Mouse (Mus musculus): ENCODE measurements around the gene Myef2. TPM values are rescaled to one million over a fixed set of nuclear protein-coding genes. Genes with fewer than 3 reads are reported as not detected.

The Myef2 gene
- polyA plus RNA-seq, 1 experiment from 2014 or later = 177 TPM

DNA sequence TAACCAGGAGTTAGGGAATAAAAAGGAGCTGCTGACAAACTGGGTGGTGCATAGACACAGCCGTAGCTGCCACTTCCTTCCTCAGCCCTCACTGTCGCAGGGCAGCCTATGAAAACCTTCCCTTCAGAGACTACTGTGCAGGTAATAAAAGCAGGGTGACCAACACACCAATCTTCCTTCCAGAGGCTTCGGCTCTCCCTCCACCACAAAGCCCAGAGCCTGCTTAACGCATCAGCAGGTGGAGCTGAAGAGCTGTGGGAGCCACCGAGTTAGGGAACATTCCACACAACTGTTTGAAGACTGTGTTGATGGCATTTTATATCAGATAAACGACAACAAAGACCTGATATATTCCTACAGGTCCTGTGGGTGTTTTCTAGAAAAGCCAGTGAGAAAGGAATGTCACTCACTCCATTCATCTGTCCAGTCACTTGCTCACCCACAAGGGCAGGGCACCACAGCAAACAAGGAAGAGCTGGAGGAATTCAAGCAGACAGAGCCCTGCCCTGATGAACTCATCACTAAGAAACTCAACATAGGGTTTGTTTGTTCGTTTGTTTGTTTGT, 66.1 kb downstream of the Myef2 start:
- H3K4me3 ChIP-seq = no peak overlapping the region

DNA sequence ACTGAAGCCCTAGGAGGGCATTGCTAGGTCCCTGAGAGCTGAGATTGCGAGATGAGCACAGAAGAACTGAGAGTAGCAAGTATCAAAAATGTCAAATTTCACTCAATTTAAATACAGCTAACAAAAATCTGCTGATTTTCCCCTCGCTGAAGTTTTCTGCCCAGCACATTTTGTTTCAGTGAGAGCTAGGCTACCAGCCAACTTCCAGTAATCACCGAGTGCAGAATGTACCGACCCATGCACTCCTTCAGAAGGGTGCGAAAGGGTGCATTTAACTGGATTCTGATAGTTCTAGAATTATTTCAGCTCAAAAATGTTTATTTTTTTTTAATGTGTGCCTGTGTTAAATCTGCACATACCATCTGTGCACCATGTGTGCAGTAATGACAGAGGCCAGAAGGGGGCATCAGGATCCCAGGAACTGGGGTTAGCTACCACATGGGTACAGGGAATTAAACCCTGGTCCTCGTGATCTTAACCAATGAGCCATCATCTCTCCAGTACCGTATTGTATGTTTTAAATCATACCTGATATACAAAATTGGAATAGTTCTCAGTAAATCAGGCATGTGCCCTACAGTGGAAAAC, 68.1 kb downstream of the Myef2 start:
- WGBS = 91% methylated on average over 7 of the region's 7 CpGs
- no peak for DNase-seq (ENCODE audit: low spot score)
- H3K27ac ChIP-seq (replicated peaks) = no peak overlapping the region
- no peaks in the 10 kb centered on the region for H3K4me1 ChIP-seq
- H3K9me3 ChIP-seq (replicated peaks) = no peaks in the 10 kb centered on the region
- no peaks in the 10 kb centered on the region for H3K36me3 ChIP-seq
- H3K27me3 ChIP-seq (ENCODE audit: low read depth, poor library complexity, severe bottlenecking) = no peaks in the 10 kb centered on the region
- H3K4me3 ChIP-seq = no peak overlapping the region

More for the DNA sequence above, 66.1 kb downstream of the Myef2 start:
- Histone ChIP-seq H3K4me1 (no peaks in the 10 kb centered on the region), H3K9me3 (replicated peaks) (no peaks in the 10 kb centered on the region), H3K27ac (replicated peaks) (no peak overlapping the region), H3K27me3 (ENCODE audit: low read depth, poor library complexity, severe bottlenecking) (no peaks in the 10 kb centered on the region), H3K36me3 (no peaks in the 10 kb centered on the region)
- 55% methylated on average over 7 of the region's 7 CpGs for WGBS
- no peak for DNase-seq (ENCODE audit: low spot score)

Other genes starting within 250 kb of the Myef2 start
- 3.5 and 5.1 TPM in 2 replicates for gene Slc24a5, start 55.5 kb downstream of the Myef2 start, polyA plus RNA-seq (2016; fragmentation: Nextera tagmentation; extraction: Ambion mirVana)
- 0.17 TPM in 1 of 2 replicates, not detected in the other for gene Ctxn2, start 13.0 kb upstream of the Myef2 start, polyA plus RNA-seq (2016; fragmentation: Nextera tagmentation; extraction: Ambion mirVana)
- gene Slc12a1, start 28.8 kb upstream of the Myef2 start, polyA plus RNA-seq (2016; fragmentation: Nextera tagmentation; extraction: Ambion mirVana) = not detected in 2 replicates
- 223 and 273 TPM in 2 replicates for gene Dut, start 123.5 kb upstream of the Myef2 start, polyA plus RNA-seq (2016; fragmentation: Nextera tagmentation; extraction: Ambion mirVana)